Mouse (Mus musculus): ENCODE results near the gene Nisch.

The Nisch gene

GRCm38 (mm10) chr14:31161638-31162037 is 55.1 kb downstream of the Nisch start:
- DNase-seq (ENCODE audit: low spot score in 2 of 2): no peak

DNA sequence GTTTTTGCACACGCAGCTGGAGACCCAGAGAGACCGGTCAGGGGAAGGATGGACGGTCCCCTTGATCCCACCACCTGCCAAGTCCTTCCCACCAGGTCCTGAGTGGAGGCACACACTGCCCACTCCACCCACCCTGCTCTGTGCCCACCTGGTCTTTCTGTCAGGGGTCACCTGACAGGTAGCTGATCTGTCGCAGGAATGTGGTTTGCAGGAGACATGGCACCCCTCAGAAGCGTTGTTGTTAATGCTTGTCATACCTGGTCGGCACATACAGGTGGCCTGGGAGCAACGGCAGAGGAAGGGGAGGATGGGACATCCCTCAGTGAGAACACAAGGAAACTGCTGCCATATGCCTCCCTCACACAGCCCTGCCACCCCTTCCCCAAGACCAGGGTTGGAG is 55.6 kb downstream of the Nisch start:
- no peak for DNase-seq (ENCODE audit: low spot score in 2 of 2)

DNA sequence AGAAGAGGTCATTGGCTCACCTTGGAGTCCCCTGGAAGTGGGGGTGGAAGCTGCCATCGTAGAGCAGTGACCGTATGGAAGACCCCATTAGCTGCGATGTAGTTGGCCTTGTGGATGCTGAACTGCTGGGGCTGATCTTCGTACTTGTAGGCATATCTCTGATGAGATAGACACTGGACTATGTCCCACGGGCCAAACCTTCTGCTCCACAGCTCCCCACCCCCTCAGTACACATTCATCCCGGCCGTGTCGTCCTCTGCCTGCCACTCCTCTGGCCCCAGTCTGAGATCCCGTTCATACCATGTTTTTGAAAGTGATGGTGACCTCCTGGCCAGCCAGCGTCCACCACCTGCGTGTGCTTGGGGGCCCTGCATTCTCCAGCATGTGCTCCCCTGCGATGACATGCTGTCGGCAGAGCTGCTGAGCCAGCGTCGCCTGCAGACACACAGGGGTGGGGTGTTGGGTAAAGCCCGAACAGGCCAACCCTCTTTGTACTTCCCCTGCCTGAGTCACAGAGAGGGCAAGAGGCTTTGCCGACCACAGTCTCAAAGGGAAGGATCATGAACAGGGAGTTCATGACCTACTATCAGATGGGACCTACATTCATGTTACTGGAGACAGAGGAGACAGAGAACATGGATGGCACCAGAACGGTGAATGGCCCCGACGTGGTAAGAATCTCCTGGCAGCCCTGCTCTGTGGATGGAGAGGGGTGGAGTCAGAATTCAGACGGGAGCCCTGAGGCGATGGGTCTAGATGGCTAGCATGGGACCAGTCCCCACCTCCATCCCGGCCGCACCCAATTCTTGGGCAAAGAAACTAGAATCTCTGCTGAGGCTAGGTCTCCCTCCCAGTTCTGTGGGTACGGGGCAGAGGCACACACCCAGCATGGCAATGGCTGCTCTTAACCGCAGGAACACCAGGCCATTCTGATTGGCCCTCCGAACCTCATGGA is 56.3 kb downstream of the Nisch start:
- DNase-seq (ENCODE audit: low spot score in 2 of 2): no peak

DNA sequence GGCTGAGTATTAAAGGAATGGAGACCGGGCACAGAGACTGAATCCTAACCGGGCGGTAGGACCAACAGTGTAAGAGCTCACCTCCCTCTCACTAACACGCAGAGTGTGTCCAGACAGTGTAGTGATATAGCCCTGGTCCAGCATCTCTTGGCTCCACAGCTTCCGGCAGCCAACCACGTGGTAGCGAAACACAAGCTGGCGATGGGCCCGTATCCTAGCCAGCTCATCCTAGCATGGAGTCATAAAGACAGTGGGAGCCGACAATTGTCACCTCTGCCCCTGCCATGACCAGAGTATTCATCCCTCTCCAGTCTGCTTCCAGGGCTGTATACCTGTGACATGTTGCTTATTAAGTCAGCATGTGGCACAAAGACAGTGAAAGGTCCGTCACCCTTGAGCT is 71.1 kb downstream of the Nisch start:
- no peak for DNase-seq (ENCODE audit: low spot score in 2 of 2)

- no peak for DNase-seq (ENCODE audit: low spot score in 2 of 2)
These were observed 75.7 kb downstream of the Nisch start for GRCm38 (mm10) chr14:31141011-31141410.

DNA sequence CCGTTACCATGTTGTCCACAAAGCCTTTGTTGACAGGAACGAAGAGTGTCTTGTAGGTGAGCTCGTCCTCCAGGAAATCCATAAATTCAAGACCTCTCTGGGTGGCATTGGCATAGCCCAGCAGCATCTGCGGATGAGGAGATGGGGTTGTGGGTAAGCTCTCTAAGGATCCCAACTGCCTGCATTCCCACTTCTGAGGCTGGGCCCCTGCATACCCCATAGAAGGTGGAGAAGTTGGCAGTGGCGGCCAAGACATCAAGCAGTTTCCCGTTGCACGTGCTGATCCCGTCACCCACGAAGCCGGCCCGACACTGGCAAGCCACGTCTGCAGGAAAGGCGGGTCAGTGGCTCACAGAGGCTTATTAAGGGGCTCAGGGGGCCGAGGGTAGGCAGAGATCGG is 76.6 kb downstream of the Nisch start:
- no peak for DNase-seq (ENCODE audit: low spot score in 2 of 2)

DNA sequence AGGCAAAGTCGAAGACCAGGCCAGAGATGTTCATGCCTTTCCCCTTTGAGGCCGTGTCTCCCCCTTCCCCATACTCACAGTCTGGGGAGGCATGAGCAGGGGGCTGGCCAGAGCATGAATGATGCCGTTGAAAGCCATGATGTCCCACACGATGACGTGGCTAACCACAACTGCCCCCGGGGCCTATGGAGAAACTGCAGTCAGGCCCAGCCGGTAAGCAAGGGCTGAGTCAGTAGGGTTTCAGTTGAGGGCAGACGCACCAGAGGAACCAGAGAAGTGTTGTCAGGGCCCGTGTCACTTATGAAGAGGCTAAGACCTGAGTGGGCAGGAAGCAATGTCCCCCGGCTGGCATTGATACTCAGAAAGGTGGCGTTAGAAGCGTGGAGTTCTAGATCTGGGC is 77.1 kb downstream of the Nisch start:
- DNase-seq (ENCODE audit: low spot score in 2 of 2): no peak

DNA sequence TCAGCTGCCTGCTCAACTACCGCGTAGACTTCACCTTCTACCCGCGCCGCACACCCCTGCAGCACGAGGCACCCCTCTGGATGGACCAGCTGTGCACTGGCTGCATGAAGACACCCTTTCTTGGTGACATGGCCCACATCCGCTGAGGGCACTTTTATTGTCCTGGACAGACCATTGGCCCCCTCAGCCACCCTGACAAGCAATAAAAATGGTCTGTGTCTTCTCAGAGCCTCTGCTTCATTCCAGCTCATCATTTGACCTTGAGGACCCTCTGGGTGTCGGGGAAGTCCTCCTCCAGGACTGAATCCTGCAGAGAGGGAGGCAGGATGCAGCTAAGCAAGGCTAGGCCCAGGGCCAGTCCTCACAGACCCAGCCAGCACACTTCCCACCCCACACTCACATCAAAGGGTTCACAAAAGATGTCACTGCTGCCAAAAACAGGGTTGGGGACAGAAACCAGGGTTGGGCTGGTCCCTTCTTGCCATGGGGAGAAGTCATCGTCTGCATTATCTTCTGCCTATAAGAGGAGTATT is 77.8 kb downstream of the Nisch start:
- no peak for DNase-seq (ENCODE audit: low spot score in 2 of 2)

GRCm38 (mm10) chr14:31138219-31138896 is 78.4 kb downstream of the Nisch start:
- DNase-seq (ENCODE audit: low spot score in 2 of 2): no peak

DNA sequence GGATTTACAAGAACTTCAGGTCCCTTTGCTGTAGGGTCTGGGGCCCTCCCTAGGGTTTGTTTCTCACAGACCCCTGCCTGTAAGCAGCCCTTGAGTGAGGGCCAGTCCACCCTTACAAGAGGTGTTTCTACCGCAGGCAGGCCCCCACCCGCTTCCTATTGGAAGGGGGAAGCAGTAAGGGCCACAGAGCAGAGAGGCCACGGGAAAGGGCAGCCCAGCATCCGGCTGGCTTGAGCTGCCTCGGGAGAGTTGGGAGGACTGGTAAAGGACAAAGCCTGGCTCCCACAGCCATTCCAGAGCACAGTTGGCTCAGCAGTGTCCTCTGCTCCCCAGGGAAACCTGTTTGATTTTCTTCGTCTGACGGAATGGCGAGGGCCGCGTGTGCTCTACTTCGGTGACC is 79.0 kb downstream of the Nisch start:
- DNase-seq (ENCODE audit: low spot score in 2 of 2): no peak

DNA sequence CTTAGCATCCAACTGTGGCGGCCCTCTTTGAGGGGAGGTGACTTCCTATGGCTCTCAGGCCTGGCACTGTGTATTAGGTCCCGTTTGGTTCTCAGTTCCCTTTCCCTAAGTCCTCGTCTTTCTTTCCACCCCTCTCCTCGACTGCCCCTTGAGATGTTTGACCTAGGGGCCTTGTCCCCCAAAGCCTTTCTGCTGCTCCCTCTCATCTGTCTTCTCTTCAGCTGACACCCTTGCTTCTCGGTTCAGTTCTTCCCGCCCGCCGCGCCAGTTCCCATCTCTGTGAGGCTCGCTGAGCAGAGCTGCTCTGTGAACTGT is 79.5 kb downstream of the Nisch start:
- DNase-seq (ENCODE audit: low spot score in 2 of 2): no peak

- no peak for DNase-seq (ENCODE audit: low spot score in 2 of 2)
These were observed 80.1 kb downstream of the Nisch start for GRCm38 (mm10) chr14:31136411-31137280.

DNA sequence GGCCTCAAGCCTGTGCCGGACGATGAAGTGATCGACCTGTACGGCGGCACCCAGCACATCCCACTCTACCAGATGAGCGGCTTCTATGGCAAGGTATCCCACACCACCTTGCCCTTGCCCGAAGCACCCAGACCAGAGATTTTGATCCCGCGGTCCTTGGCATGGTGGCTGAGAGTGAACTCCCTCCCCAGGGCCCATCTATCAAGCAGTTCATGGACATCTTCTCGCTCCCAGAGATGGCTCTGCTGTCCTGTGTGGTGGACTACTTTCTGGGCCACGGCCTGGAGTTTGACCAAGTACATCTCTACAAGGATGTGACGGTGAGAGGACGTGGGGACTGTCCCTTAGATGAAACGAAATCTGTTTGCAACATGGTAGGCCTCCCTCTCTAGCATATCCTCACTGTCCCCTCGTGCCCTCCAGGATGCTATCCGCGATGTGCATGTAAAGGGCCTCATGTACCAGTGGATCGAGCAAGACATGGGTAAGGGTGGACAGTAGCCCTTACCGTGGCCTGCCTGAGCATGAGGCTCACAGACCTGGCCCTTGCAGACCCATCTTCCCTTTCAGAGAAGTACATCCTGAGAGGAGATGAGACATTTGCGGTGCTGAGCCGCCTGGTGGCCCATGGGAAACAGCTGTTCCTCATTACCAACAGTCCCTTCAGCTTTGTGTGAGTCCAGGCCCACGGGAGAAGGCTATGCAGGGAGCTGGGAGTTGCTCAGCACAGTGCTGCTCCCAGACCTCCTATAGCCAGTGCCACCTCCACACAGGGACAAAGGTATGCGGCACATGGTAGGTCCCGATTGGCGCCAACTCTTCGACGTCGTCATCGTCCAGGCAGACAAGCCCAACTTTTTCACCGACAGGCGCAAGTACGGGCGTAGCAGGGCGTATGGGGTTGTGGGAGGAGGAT is 81.0 kb downstream of the Nisch start:
- no peak for DNase-seq (ENCODE audit: low spot score in 2 of 2)

DNA sequence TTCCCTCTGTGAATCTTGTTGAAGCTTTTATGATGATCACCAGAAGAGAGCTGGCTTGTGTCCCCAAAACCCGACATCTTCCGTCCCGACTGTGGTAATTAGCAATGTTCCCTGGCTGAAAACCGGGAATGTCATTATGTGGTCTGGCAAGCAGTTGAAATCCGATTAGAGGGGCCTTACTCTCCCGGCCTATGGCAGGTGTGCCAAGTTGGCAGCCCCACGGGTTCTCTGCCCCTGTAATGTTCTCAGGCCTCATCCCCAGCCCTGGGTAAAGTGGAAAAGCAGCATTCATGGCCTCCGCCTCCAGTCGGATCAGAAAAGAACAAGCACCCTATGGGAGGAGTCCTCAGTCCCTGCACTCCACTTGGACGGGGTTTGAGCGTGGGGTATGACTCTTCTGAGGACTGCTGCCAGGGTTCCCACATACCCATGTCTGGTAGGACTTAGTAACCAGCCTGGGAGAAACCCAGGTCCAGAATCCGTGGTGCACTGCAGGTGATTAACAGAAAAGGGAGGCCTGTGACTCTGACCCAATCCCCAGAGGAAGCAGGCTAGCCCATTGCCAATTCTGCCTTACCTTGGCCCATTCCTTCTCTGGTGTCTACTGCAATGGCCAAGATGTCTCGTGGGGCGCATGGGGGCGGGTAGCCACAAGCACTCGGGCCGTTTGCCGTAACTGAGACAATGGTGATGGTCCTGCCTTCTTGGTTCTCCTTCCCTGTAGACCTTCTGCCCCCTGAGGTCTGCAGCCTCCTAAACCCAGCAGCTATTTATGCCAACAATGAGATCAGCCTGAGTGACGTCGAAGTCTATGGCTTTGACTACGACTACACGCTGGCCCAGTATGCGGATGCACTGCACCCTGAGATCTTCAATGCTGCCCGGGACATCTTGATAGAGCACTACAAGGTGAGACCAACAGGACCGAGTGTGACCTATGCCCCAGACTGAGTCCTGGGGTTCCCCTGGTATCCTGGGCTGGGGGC is 82.4 kb downstream of the Nisch start:
- no peak for DNase-seq (ENCODE audit: low spot score in 2 of 2)

- DNase-seq (ENCODE audit: low spot score in 2 of 2): no peak
These were observed 83.6 kb downstream of the Nisch start for GRCm38 (mm10) chr14:31133023-31133665.

DNA sequence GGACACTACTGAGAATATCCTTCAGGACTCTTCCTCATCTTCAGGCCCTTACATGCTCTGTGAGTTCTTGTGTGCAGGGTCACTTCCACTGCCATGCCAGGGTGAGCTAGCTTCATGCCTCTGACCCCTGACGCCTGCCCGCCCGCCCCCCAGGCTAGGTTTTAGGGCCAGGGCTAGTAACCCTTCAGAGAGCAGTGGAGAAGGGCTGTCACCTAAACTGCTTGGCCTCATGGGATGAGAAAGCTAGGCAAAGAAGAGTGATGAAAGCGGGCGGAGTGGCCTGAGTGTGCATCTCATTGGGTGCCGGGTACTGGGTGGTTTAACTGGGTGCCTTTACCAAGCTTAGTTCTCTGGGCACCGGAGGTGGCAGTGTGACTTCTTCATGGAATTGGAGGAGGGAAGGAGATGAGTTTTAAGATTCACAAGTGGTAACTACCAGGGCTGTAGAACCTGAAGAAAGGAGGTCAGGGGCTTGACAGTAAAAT is 84.2 kb downstream of the Nisch start:
- no peak for DNase-seq (ENCODE audit: low spot score in 2 of 2)

DNA sequence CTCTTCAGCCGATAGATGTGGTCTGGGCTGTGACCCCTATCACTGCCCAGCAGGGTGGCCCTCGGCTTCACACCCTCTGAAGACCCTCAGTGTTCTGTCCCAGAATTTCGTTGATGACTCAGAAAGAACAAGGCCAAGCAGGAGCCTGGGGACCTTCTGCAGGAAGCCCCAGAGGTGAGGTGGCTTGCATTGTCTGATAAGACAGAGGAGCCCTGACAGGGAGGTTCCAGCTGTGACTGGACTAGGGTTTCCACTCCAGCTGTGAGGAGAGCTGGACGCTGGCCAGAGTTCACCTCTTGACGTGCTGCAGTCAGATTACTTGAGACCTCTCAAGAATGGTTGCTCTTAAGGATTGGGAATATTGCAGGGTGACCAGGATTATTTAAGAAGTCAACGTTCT is 84.7 kb downstream of the Nisch start:
- no peak for DNase-seq (ENCODE audit: low spot score in 2 of 2)

- no peak for DNase-seq (ENCODE audit: low spot score in 2 of 2)
These were observed 85.4 kb downstream of the Nisch start for GRCm38 (mm10) chr14:31131272-31131821.
